Mouse (Mus musculus) cerebellum, adult 8-10 months (tissue): Measurements from ENCODE around the gene Wdr60.
"Not testable (repeated sequence)": the region's sequence is repeated elsewhere in the genome, so short reads cannot be mapped to it uniquely, and the experiment has no call there.

Source experiments
- DNase-seq: peaks from one replicate; pipeline ENCODE4 v3.0.0; 2022

Gene Wdr60

DNA sequence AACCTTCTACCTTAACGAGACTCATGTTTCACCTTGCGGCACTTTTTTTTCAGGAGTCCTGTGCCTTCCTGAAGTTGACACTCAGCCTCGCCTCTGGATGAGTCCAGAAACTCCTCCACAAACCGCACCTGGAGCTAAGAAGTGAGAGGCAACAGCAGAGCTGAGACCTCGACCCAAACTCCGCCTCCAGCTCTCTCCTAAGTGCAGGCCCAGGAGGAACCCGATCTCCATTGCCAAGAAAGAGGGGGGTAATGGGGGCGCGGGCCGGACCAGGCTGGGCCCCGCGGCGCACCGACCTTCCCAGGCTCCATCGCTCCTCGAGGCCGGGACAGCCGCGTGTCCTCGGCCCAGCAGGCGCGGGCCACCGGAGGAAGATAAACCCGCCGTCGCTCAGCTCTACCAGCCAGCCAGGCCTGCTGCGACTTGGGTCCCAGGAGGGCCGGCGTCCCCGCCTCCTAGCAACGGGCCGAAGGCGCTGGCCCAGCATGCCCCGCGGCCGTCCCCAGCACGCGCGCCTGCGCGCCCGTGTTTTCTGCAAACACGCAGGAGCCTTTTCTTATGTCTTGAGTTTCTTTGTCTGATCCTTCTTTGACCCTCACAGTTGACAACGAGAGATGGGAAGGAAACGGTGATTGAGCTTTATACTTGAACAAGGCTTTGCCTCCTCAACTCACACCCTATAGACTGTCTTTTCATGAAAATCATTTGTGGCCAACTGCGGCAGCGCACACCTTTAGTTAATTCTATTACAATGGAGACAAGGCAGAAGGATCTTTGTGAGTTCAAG lies at the start of gene Wdr60:
Gene Wdr60, minus strand, starts transcription at position 468 of the 787 bp plus-strand sequence.
- peak; percentile 89 for DNase-seq

DNA sequence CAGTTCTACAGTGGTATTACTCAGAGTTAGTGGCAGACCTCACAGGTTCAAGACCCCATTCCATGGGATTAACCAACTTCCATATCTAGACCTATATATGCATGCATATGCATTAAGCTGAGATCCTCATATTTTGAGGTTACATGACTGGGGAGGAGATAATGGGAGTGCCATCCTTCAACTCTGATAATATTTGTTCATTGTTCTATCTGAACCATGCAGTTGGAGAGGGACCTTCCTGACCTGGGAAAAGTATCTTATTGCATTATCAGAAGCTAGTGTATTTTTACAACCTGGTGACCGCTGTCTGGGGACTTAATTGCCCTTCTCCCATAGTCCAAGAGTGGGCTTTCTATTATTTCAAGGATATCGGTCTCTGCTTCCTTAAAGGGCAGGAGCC lies 45.8 kb upstream of the Wdr60 start:
- no peak for DNase-seq

DNA sequence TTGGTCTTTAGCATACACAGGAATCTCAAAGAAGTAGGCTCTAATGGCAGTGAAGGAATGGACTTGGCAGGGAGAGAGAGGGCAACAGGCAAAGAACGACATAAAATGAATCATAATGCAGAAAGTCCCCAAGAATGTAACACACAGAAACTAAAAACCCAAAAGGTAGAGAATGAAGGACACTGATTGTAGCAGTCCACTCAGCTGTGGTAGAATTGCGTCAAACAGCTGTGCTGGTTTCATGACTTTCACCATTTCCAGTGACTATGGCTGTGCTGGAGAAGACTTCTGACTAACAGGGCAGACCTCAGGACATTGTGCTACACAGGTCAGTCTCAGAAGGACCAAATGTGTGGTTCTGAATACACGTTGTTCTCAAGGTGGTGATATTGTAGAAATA lies 45.0 kb upstream of the Wdr60 start:
- DNase-seq, result no peak

DNA sequence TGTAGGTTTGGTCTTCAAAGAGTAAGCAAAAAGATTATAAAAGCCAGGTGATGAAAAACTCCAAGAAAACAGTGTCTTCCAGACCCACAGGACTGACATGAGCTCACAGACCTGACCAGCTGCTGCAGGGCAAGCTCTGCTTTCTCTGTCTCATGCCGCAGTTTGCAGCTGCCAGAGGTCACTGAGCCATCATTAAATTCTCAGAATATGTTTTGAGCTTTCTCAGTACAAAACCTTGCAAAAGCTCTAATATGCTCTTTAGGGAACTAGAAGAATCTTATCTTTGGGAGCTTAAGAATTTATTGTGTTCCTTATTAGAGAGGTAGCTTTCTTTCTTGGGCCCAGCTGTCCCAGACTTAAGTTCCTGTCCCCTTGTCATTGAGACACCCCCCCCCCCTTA lies 43.2 kb upstream of the Wdr60 start:
- no peak for DNase-seq

DNA sequence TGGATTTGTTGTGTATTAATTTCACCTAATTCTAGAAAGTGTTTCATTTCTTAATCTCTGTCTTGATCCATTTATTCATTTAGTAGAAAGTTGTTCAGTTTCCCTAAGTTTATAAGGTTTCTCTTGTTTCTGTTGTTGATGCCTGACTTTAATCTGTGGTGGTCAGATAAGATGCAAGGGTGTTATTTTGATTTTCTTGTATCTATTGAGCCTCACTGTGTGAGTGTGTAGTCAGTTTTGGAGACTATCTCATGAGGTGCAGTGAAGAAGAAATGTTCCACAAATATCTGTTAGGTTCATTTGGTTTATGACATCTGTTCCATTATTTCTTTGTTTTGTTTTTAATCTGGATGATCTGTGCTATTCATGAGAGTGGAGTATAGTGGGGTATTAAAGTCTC lies 39.4 kb upstream of the Wdr60 start:
- DNase-seq, result no peak

DNA sequence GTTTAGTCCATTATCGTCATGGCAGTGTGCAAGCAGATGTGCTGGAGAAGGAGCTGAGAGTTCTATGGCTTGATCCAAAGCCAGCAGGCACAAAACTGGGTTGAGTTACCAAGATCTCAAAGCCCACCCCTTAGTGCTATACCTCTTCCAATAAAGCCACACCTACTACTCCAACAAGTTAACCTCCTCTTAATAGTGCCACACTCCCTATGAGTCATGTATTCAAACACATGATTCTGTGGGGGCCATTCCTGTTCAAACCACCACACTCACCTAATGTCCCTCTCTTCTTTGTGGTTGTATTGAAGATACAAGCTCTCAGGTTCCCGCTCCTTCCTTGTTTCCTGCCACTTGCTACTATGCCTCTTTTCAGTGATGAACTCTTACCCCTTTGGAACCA lies 37.1 kb upstream of the Wdr60 start:
- no peak for DNase-seq

DNA sequence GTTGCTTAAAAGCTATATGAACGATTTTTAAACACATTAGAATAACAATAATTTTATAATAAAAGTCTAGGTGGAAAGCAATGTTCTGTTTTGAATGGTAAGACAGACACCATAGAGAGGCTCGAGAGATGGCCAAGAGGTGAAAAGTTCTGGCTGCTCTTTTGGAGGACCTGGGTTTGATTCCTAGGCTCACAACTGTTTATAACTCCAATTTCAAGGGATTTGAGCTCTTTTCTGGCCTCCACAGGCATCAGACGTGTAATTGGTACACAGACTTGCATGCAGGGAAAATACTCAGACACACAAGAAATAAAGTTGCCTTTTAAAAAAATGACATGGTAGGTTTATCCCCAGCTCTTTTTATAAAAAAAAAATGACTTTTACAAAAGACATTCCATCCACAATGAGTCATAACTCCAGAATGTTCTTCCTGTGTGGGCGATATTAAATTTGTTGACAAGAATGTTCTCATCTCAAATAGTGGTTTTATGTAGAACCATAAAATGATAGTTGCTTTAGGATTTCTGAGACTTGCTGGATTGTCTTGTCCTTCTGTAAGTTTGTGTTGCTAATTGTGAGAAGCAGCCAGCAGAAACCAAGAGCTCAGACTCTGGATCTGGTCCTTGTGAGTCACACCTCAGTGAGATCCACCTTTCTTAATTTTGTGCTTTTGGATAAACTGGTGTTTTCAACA lies 30.9 kb upstream of the Wdr60 start:
- no peak for DNase-seq

DNA sequence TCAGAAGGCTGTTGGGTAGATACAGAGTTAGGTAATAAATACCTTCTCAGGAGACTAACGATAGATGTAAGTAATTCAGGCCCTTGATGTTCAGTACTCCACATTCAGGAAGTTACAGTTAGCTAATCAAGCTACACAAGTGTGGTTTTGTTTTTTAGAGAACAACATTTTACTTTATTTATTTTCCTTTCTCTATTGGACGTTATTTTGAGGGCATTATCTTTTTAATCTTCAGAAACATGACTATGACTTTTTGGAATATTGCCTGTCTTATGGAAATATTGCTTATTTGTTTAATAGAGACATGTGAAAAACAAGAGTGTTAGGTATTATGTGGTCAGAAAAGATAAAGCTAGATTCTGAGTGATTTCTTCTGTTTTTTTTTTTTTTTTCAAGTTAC lies 30.4 kb upstream of the Wdr60 start:
- DNase-seq, result no peak

DNA sequence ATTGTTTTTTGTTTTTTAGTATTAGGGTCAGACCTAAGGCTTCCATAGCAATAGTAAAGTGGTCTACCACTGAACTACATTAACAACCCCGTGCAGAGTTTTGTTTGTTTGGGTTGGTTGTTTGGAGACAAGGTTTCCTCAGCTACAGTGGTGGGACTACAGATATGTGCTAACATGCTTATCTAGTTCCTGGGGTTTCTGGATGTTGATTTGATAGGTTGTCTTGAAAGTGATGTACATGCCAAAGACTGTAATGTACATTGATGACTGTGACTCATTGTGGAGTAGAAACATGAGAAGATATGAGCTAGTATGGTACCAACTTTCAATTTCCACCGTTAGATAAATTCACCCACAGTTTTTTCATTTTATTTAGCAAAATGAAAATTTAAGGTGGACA lies 20.7 kb upstream of the Wdr60 start:
- DNase-seq, result no peak

DNA sequence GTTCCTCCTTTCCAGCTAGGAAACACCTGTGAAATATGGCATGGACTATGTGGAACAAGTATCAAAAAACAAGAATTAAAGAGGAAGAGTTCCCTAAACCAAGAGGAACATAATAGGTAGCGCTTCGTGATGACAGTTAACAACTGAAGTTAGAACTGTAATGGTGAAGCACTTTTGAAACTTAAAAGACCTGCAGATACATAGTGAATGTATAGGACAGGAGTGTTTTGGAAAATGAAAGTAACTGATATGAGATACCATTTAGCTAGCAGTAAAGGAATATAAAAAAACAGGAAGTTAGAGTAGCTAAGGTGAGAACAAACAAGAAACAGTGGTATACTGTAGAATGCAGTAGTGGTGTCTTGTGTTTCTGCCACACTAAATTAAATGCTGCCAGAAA lies 20.0 kb upstream of the Wdr60 start:
- DNase-seq, result no peak

DNA sequence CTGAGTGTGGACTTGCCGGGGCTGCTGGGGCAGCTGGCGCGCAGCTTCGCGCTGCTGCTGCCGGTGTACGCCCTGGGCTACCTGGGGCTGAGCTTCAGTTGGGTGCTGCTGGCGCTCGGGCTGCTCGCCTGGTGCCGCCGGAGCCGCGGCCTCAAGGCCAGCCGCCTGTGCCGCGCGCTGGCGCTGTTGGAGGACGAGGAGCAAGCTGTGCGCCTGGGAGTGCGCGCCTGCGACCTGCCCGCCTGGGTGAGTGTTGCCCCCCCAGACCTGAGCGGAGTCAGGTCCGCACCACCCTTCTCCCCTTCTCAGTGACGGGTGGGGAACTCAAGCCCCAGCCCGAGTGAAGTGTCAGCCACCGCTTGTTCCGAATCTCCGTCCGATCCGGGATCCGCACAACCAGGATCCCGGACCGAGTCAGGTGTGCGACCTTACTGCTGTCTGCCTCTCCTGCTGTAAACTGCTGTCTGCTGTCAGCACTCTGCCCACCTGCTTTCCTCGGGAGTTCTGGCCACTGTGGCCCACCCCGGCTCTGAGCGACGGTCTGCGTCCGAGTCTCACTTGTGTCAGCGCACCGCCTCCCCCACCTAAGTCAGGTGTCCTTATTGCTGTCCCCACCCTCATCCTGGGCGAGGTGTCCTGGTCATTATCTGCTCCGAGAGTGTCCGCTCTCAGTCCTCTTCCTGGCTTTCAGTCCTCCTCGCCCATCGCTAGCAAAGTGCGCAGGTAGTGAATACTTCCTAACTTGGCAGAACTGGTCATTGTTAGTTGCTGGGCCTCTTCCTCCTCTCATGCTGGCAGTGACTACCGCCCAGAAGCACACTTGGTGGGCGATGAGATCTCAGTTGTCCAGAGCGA lies 18.8 kb upstream of the Wdr60 start:
- DNase-seq, result peak; percentile 45

DNA sequence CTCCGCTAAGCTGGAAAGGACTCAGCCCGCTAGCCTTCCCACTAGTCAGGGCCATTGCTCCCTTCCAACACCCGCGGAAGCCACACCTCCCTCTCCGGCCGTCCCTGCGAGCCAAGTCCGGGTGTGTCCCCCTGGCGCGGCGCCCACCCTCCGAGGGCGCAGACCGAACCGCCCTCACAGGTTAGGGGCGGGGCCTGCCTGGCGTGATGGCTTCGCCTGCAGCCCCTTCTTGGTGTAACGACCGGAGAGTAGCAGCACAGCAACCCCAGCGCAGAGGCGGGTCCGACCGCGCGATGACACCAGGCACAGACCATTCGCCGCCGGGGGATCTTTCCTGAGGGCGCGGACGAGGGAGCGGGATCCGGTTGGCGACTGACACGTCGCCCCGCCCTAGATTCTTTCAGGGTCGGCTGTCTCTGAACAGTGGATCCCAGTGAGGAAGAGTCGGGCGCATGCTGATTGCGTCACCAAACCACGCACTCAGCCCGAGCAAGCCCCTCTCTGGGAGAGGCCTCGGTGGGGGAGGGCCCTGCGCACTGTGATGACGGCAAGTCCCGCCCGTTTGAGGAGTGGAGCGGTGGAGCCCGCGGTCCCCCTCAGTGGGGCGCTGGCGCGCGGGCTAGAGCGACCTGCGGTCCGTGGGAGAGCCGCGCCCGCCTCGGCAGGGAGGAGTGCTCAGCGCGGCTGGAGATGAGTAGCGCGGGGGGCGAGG lies 18.0 kb upstream of the Wdr60 start, which contains the start of gene Esyt2:
Gene Esyt2, plus strand, starts transcription at position 544 of the 712 bp plus-strand sequence.
- peak; percentile 98 for DNase-seq

DNA sequence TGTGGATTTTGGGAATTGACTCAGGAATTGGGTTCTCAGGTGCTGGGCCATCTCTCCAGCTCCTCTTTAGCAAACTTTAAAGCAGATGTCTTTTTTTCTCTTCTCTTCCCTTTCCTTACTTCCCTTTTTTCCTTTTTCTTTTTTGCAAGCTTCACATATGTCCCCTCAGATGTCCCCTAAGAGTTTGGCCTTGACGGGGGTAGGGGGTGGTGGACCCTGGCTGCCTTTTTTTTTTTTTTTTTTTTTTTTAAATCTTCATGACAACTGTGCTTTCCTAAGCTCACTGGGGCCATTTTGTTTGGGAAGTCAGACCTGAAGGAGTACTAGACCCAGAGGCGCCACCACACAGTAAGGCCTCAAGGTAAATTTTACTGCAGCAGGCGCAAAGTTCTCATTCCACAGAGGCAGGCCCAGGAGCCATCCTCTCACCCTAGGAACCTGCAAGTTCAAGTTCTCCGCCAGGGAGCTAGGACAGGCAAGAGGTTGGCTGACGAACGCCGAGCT lies 17.4 kb upstream of the Wdr60 start:
- DNase-seq, result no peak

DNA sequence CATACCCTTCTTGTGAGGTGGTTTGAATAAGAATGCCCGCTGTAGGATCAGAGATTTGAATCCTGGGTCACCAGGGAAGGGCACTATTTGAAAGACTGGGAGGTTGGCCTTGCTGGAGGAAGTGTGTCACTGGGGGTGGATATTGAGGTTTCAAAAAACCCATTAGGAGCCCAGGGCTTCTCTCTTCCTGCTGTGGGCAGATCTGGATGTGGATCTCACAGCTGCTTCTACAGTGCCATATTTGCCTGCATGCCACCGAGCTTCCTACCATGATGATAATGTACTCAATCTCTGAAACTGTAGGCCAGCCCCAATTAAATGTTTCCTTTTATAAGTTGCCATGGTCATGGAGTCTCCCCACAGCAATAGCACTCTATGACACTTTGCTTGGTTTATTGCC lies 16.4 kb upstream of the Wdr60 start:
- DNase-seq, result no peak

DNA sequence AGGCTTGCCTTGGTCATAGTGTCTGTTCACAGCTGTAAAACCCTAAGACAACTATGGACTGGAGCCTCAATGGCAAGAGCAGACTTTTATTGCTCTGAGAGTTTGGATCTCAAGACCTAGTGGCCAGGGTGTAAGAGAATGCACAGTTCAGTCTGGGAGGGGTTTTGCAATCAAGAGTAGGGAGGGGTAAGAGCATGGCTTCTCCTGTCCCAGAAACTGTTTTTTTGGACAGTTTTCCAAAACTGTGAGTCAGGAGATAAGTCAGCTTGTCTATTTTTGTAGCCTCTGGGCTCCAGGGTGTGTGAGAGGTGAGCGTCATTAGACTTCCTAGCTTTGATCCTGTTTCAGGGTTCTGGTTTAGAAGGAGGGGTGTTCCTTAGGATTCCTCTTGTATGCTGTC lies 15.7 kb upstream of the Wdr60 start:
- DNase-seq, result no peak

DNA sequence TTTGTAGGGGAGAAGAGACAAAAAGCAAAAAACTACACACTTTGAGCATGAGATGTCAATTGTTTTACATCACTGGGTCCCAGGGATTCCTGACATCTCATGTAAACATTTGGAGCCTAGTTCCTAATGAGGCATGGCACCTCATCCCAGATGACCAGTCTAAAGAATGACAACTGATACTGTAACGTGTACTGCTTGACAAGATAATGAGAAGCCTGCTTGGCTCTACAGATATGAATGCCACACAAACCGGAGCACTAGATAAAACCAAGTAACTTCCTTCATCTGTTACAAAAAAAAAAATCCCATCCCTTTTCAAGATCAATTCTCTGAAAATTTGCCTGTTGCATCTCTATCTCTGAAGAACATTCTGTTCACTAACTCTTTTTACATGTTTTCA lies 14.1 kb upstream of the Wdr60 start:
- no peak for DNase-seq

DNA sequence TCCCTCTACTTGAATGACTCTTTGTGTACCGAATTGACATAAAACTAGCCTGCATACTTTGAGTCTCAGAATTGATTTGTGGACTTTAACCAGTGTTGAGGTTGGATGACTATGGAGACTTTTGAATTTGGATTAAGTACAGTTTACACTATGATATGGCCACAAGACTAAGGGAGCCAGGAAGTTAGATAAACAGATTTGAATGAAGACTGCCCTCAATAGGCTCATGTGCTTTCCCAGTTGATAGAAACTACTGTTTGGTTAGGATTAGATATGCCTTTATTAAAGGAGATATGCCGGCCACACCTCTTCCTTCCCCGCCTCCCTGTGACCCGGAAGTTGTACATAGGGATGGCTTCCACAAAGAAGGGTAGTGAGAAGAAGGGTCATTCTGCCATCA lies 12.8 kb upstream of the Wdr60 start:
- no peak for DNase-seq

DNA sequence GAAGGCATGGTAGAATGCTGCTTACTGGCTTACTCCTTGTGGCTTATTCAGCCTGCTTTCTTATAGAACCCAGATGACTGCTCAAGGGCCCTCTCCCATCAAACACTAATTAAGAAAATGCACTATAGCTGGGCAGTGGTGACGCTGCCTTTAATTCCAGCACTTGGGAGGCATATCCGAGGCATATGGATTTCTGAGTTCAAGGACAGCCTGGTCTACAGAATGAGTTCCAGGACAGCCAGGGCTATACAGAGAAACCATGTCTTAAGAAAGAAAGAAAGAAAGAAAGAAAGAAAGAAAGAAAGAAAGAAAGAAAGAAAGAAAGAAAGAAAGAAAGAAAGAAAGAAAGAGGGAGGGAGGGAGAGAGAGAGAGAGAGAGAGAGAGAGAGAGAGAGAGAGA lies 12.3 kb upstream of the Wdr60 start, which contains the start of gene Gm11027:
Gene Gm11027, plus strand, starts transcription at position 301 of the 400 bp plus-strand sequence.
- DNase-seq, result not testable (repeated sequence)

DNA sequence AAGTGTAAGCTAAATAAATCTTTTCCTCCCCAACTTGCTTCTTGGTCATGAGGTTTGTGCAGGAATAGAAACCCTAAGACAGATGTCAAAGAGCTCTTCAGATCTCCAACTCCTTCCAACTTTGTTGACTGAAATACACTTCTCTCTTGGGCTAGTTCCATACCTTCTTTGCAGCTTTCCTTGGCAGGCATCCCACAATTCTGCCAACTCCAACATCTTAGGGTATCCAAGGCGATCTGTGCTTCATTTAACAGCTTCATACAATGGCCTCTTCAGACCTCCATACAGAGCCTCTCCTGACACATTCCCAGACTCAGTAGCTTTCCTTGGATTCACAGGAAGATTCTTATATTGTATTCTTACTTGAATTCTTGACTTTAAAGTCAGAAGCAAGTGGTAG lies 10.9 kb upstream of the Wdr60 start:
- no peak for DNase-seq

DNA sequence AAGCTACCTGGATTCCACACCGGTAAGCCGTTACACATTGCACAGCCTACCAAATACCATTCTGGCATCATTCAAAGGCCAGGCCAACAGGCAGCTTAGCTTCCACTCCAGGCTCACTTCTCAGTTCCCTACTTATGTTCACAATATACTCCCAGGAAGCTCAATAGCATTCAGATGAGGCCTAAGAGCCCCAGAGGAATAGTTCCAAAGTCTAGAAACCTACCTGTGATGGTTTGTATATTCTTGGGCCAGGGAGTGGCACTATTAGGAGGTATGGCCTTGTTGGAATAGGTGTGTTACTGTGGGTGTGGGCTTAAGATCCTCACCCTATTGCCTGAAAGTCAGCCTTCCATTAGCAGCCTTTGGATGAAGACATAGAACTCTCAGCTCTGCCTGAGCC lies 8.2 kb upstream of the Wdr60 start:
- no peak for DNase-seq

DNA sequence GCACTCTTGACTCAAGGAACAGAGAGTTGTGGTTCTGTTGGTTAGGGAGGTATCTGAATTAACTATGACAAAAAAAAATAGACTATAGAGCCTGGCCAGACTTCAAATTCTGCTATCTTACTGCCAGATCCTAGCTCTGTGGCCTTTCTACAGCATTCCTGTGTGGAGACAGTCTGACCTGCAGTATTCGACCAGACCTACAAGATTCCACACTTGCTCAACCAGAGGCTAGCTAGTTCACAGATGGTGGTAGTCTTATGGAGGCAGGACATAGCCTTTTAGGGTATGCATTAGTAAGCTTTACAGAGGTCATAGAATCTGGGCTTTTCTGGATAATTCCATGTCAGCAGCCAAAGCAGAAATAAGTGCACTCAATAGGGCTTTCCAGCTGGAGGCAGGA lies 7.7 kb upstream of the Wdr60 start:
- no peak for DNase-seq

DNA sequence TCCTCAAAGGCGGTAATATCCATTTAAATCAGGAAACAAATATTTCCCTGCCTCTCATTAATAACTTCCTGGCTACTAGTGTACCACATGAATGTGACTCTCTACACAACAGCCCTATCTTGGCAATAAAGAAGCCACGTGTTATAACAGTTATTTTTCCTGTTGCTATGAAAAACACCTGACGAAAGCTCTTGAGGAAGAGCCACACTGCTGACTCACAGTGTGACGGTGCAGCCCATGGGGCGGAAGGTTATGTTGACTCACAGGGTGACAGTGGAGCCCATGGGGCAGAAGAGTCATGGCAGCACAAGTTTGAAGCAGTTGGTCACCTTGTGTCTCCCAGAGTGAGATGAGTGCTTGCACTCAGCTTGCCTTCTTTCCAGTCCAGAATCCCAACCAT lies 6.6 kb upstream of the Wdr60 start:
- no peak for DNase-seq

DNA sequence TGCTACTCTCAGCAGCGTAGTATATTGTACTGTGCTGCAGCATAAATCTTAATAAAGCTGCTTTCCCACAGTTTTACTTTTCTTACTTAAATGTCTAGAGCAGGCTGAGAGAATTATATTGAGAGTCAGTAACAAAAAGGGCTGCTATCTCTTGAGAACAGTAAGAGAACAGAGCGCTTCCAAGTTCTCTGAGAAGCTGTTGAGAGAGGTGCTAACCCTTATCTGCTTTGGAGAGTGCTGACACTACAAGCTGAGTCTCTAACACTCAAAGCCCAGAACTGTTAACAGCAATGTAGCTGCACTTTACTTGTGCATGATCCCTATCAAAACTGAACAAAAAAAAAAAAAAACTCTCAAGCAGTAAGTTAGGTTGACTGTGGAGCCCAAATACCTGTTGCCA lies 2.5 kb upstream of the Wdr60 start:
- DNase-seq, result no peak
